Mouse (Mus musculus) erythroblast, embryonic 14.5 days (primary cell): Measurements from ENCODE around the gene Ctnnd1. TPM values are rescaled to one million over a fixed set of nuclear protein-coding genes. Genes with fewer than 3 reads are reported as not detected.

ENCODE experiments used
- H3K27me3 ChIP-seq: 2 replicates; pipeline ENCODE4 v1.6.1; 2012; ENCODE audit warnings: inconsistent platforms; ENCODE audit not compliant: control insufficient read depth
- H3K36me3 ChIP-seq: 2 replicates; pipeline ENCODE4 v1.6.1; 2012; ENCODE audit warnings: mild to moderate bottlenecking, inconsistent platforms; ENCODE audit not compliant: control insufficient read depth
- H3K4me1 ChIP-seq: 2 replicates; pipeline ENCODE4 v1.6.1; 2012; ENCODE audit warnings: inconsistent platforms; ENCODE audit not compliant: control insufficient read depth
- H3K4me3 ChIP-seq: replicated peaks from 2 replicates; pipeline ENCODE3; 2012; ENCODE audit warnings: moderate library complexity, mild to moderate bottlenecking, inconsistent platforms
- H3K9me3 ChIP-seq: 2 replicates; pipeline ENCODE4 v1.6.1; 2012; ENCODE audit warnings: low read length, inconsistent platforms, mixed read lengths; ENCODE audit not compliant: control insufficient read depth
- GATA1 ChIP-seq: IDR thresholded peaks from 2 replicates; pipeline ENCODE4 v1.6.1; 2012; ENCODE audit warnings: low read length, inconsistent platforms, mixed read lengths
- TAL1 ChIP-seq: IDR thresholded peaks from 3 replicates; pipeline ENCODE4 v1.6.1; 2012; ENCODE audit warnings: low read length, inconsistent platforms, mixed read lengths
- polyA plus RNA-seq: library from polyadenylated mRNA; stranded (reverse); fragments of >175 nt; gene quantifications from 2 replicates; pipeline ENCODE4 v1.2.3, GENCODE M21; 2012

Gene Ctnnd1
- polyA plus RNA-seq, 1 experiment = 0.29 TPM

DNA sequence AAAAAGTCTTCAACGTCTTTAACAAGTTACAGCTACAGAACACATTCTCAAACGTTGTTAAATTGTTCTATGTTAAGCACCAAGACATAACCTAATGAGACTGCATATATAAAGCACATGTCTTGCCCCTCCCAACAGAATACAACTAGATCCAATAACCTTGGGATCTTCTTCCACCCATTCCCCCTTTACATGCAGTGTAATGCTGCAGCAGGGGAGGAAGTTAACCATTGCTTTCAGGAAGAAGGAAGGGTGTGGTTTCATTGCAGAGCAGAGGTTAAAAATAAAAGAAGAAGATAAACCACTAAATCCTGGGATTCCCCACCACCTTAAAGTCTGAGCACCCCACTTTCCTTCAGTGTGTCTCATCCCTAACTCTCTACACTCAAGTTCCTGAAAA lies 27.9 kb downstream of the Ctnnd1 start:
- Histone ChIP-seq H3K9me3 (no peaks in the 10 kb centered on the region), H3K4me3 (no peak overlapping the region), H3K36me3 (peaks cover 34% of the 10 kb centered on the region), H3K4me1 (peaks cover 3% of the 10 kb centered on the region), H3K27me3 (no peaks in the 10 kb centered on the region)
- TF ChIP-seq TAL1 (no peak), GATA1 (no peak)

DNA sequence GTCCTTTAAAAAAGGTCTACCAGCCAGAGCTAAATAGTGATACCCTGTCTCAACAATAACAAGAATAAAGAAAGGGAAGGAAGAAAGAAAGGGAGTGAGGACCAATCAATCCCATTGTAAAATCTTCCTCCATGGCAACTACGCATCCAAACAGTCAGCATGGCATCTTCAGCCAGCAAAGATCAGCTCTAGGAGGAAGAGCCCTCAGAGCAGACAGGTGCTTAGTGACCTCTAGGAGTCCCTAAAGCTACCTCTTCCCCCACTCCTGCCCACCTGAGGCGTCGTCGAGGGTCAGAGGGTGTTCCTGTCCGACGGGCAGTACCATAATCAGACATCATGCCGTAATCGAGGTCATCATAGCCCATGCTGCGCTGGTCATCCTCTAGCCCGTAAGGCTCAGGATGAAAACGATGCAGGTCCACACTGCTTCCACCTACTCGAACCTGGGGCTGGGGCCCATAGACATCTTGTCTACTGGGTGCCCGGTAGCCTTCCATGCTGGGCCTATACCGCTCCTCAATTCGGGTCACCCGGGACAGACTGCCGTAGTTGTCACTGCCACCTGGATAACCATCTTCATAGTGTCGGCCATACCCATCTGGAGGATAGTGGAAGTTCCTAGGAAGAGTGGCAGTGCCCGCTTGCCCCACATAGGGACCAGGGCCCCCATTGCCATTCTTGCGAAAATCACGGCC lies 30.8 kb downstream of the Ctnnd1 start:
- H3K4me1 ChIP-seq = peaks cover 5% of the 10 kb centered on the region
- peaks cover 59% of the 10 kb centered on the region for H3K36me3 ChIP-seq
- no peak overlapping the region for H3K4me3 ChIP-seq
- TF ChIP-seq GATA1 = no peak
- no peak for TF ChIP-seq TAL1
- no peaks in the 10 kb centered on the region for H3K9me3 ChIP-seq
- no peaks in the 10 kb centered on the region for H3K27me3 ChIP-seq

- no peak overlapping the region for H3K4me3 ChIP-seq
- peaks cover 3% of the 10 kb centered on the region for H3K4me1 ChIP-seq
- TF ChIP-seq TAL1 (no peak), GATA1 (no peak)
- no peaks in the 10 kb centered on the region for H3K27me3 ChIP-seq
- H3K36me3 ChIP-seq = peaks cover 61% of the 10 kb centered on the region
- H3K9me3 ChIP-seq = no peaks in the 10 kb centered on the region
Measured at GRCm38 (mm10) chr2:84618914-84619313, 31.7 kb downstream of the Ctnnd1 start.

DNA sequence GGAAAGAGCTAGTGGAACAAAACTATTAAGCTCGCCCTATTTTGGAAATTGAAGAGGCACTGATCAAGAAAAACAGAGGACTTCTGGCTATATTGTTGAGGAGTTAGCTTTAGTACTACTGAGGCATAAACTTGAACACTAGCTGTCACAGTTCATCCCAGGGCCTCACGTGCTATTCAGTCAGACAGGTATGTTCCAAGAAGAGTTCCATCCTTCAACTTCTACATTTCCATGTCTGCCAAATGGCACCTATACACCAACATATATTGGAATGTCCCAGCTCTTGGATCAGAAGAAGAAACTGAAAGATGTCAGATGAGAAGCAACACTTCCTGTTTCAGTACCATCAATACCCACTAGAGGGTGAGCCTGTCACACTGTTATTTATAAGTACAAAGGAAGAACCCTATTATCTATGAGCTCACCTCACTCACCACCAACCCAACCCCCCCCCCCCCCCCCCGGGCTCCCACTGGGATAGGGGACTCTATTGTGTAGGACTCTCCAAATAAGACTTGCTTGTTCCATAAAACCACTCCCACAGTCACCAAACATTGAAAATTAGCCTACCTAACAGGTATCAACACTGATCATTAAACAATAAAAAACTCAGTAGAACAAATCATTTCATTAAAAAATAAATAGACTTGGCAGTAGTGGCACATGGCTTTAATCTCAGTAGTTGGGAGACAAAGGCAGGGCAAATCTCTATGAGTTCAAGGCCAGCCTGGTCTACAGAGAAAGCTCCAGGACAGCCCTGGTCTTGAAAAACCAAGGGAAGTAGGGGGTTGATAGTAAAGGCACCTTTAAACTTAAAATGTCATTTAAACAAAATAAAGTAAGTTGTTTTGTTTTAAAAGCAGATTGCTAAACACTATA lies 32.7 kb downstream of the Ctnnd1 start:
- Histone ChIP-seq H3K27me3 (no peaks in the 10 kb centered on the region), H3K36me3 (peaks cover 69% of the 10 kb centered on the region), H3K4me1 (peaks cover 3% of the 10 kb centered on the region), H3K9me3 (no peaks in the 10 kb centered on the region), H3K4me3 (no peak overlapping the region)
- no peak for TF ChIP-seq TAL1
- no peak for TF ChIP-seq GATA1

GRCm38 (mm10) chr2:84612764-84613163 lies 37.8 kb downstream of the Ctnnd1 start:
- H3K27me3 ChIP-seq = no peaks in the 10 kb centered on the region
- no peaks in the 10 kb centered on the region for H3K9me3 ChIP-seq
- H3K4me3 ChIP-seq = no peak overlapping the region
- TF ChIP-seq GATA1 (no peak), TAL1 (no peak)
- H3K36me3 ChIP-seq = peaks cover 90% of the 10 kb centered on the region
- H3K4me1 ChIP-seq = peaks cover 3% of the 10 kb centered on the region

- Histone ChIP-seq H3K36me3 (peaks cover 79% of the 10 kb centered on the region), H3K4me1 (no peaks in the 10 kb centered on the region), H3K4me3 (no peak overlapping the region), H3K27me3 (no peaks in the 10 kb centered on the region), H3K9me3 (no peaks in the 10 kb centered on the region)
- TF ChIP-seq GATA1 (no peak), TAL1 (no peak)
Measured at GRCm38 (mm10) chr2:84607842-84608241, 42.7 kb downstream of the Ctnnd1 start.

DNA sequence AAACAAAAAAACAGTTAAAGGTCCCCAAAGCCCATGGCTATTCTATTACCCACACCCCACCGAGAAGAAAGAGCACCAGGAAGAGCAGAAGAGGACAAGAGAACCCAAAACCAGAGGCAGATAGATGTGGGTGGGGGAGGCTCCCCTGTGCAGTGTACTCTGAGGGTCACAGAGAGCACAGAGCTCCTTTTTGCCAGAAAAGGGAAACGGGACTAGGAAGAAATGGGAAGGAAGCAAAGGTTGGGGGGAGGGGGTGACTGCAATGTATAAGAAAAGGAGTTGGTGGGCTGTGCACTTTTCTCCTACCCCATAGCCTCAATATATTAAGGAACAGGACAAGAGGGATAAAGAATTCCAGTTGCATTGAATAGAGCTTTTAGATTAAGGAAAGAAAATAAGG lies 49.6 kb downstream of the Ctnnd1 start:
- no peaks in the 10 kb centered on the region for H3K4me1 ChIP-seq
- TF ChIP-seq TAL1 (no peak), GATA1 (no peak)
- H3K36me3 ChIP-seq = peaks cover 52% of the 10 kb centered on the region

GRCm38 (mm10) chr2:84599270-84599888 lies 51.2 kb downstream of the Ctnnd1 start:
- Histone ChIP-seq H3K27me3 (no peaks in the 10 kb centered on the region), H3K9me3 (no peaks in the 10 kb centered on the region), H3K4me3 (no peak overlapping the region), H3K36me3 (peaks cover 44% of the 10 kb centered on the region), H3K4me1 (no peaks in the 10 kb centered on the region)
- TF ChIP-seq TAL1 = no peak
- no peak for TF ChIP-seq GATA1

More for the DNA sequence above, 49.6 kb downstream of the Ctnnd1 start:
- H3K9me3 ChIP-seq = no peaks in the 10 kb centered on the region
- no peaks in the 10 kb centered on the region for H3K27me3 ChIP-seq
- no peak overlapping the region for H3K4me3 ChIP-seq

GRCm38 (mm10) chr2:84597123-84597522 lies 53.4 kb downstream of the Ctnnd1 start:
- Histone ChIP-seq H3K36me3 (peaks cover 29% of the 10 kb centered on the region), H3K27me3 (no peaks in the 10 kb centered on the region), H3K4me1 (no peaks in the 10 kb centered on the region), H3K4me3 (no peak overlapping the region), H3K9me3 (no peaks in the 10 kb centered on the region)
- TF ChIP-seq GATA1 = no peak
- TF ChIP-seq TAL1 = no peak
